Mouse (Mus musculus): ENCODE data around the gene Stk10.

Gene Stk10

DNA sequence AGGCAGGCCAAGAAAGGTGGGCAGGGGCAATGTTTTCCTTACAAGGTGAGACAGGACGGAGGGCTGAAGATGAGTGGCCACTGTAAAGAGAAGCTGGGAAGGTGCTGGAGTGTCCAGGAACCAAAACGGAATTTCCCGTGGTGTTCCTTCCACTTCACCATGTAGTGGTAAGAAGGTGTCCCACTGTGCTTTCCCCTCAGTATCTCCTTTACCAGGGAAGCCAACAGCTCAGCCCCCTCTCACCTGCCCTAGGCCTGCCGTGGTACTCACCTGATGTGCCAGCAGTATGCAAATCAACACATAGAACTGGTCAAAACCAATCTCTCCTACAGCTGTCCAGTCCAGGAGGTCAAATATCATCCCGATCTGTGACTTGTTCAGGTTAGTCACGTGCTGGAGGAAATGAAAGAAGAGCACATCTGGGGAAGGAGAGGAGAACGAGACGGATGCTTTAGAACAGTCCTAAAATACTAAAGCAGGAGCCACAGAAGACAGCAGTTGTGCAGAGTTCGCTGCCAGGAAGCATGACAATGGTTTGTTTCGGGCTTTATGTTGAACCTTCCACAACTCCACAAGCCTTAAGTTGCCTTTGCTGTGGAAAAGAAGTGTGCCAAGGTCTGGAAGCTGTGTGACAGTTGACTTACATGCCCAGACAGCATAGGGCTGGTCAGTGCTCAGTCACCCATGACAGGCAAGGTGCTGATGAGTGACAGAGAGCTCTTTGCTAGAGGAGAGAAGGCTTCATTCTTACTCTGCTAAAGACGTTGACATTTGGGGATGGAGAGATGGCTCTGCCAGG lies 8.8 kb upstream of the Stk10 start:
- no peak for DNase-seq (ENCODE audit: inconsistent ontology term)

DNA sequence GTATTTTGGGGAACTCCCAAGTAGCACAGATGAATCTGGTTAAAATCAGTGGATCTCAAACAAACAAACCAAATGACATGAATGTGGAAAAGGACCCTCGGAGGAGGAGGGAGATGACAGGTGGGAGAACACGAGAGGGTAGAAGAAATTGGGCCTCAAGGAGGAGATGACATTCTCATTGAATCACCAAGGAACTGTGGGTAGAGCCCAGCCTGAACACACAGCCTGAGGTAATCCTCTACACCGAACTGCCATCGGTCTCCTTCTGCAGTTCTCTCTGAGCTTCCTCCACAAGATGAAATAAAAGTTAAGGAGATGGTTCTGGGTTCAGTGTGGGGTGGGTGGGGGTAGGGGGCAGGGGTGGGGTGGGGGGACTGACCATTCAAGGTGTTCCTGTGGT lies 6.1 kb upstream of the Stk10 start:
- DNase-seq (ENCODE audit: inconsistent ontology term) = no peak

DNA sequence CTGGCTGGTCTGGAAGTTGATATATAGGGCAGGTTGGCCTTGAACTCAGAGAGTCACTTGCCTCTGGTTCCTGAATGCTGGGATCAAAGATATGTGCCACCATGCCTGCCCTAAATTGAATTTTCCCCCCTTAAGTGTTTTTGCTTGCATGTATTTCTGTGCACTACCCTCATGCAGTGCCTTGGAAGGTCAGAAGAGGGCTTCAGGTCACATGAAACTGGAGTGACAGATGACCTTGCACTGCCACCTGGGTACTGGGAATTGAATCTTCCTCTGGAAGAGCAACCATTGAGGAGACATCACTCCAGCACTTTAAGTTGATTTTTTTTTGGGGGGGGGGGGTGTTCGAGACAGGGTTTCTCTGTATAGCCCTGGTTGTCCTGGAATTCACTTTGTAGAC lies 3.0 kb upstream of the Stk10 start:
- DNase-seq (ENCODE audit: inconsistent ontology term) = no peak

DNA sequence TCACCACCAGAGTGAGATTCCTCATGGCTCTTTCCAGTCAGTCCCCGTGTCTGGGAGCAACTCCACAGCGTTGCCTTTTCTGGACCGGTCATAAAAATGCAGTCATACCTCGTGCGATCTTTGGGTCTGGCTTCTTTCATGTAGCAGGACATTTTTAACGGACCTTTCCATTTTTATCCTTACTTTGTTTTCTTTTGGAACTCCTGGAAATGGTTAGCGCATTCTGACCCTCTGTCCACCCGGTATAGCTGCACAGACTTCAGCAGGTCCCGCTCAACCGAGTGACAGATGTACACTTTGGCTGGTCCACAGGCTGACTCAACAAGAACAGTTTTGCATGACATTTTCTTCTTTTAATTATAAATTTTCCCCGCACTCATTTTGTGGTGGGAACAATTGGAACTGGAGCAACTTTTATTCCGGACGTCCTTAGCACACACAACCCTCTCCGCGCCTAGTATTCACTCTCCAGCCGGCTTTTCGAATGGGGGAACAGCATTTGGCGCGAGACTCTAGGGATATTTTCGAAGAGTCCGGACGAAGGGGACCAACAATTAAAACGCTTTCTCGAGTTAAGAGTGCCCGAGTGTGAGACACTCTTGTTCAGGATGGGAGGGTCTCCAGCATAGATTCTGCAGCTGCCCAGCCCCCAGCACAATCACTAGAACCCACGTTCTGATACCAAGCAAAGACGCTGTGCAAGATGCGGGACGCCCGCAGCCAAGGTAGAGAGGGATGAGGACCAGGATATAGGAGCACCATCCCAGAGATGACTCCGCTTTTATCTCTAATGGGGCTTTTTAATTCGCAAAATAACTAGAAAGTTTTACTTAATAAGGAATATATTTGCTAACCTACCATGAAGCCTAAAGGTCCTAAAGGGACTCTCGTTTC lies 987 bp upstream of the Stk10 start, which contains the start of gene Efcab9:
Efcab9 (minus strand) TSS at position 211 of the 894 bp plus-strand sequence.
- DNase-seq (ENCODE audit: inconsistent ontology term) = peak; percentile 26

DNA sequence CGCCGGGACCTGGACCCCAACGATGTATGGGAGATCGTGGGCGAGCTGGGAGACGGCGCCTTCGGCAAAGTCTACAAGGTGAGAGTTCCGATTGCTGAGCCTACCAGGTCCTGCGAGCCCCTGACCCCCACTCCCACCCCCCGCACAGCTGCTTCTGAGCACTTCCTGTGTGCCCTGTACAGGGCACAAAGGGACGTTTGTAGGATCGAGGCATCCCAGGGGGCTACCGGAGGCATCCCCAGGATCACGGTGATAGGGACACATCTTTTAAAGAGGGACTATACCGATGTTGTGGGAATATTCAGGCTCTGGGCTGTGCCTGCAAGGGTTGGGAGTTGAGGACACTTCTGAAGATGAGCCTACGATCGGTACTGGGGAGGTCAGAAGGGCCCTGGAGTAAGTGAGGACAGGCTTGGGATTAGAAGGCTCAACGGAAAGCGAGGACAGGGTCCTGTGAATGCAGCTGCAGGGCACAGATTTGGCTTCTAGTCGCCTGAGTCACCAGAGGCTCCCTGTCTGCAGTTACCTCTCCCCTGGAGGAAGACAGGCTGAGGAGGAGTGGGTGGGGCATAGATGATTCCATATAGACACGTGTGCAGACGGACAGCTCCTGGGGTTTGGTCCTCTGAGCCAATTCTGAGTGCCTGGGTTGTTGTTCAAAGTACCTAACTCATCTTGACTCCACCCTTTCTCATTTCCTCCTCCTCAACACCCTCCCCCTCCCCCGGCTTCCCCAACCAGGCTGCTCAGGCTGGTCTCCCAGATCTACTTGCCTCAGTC lies 567 bp downstream of the Stk10 start:
- peak; percentile 70 for DNase-seq (ENCODE audit: inconsistent ontology term)

DNA sequence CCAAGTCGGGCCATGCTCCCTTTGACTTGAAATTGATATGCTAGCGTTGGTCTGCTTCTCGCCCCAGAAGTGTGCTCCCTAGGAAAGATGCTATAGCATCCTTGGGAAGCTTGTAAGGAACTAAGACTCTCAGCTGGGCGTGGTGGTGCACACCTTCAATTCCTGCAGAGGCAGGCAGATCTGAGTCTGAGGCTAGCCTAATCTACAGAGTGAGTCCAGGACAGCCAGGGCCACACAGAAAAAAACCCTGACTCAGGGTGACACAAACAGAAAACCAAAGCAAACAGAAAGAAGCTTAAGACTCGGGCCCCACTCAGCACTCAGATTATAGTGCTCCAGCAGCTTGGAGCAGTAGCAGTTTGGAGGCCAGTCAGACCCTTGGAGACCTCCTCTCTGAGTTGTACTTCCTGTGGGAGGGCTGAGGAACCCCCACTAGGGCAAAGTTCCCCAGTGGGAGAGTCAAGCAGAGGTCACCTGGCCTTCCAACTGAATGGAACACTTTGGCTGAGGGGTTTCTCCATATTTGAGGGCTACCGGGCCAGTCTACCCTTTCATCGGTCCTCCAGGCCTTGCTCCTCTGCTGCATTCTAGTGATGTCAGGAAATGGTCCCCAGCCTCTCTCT lies 1.5 kb downstream of the Stk10 start:
- DNase-seq (ENCODE audit: inconsistent ontology term) = no peak

DNA sequence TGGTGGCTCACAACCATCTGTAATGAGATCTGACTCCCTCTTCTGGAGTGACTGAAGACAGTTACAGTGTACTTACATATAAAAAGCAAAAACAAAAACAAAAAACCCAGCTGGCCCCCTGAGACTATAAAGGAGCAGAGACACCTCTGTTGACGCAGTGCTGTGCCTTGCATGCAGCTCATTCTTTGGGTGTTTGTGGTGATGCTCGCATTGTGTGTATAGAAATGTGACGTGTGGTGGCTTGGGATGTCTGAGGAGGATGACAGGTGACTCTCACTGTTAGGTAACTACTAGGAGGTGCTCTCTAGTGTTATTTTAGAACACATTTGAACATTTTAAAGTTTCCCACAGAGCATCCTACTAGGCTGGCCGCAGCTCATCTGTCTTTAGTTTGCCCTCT lies 2.5 kb downstream of the Stk10 start:
- no peak for DNase-seq (ENCODE audit: inconsistent ontology term)

DNA sequence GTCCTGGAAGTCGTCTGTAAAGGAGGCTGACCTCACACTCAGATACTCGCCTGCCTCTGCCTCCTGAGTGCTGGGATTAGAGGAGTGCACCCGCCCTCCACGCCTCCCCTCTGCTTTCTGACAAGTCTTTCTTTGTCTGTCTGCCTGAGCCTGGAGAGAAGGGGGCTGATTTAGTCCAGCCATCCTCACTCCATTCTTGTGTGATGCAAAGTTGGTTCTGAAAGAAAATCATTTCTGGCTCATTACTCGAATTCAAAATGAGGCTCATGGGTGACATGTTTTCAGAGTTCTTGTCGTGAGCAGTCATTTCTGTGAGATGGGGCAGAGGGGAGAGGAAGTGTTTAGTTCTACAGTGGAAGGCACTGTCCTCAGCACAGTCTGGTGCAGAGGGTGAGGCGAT lies 3.8 kb downstream of the Stk10 start:
- peak; percentile 90 for DNase-seq (ENCODE audit: inconsistent ontology term)

DNA sequence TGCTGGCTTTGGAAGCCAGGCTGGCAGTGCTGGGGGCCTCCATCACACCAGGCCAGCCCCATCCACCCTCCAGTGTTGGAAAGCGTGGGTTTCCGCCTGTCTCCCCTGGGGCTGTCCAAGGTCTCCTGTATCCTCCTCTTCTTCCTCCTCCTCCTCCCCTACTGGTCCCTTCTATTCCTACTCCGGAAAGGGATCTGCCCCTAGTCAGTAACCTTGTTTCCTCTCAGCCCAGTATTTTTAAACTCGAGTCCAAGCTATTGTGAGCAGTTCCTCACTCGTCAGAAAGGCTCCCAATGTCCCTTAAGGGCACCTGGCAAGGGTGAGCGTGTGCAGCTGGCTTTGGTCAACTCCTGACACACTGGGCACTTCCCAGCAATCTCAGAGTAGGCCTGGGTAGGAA lies 5.3 kb downstream of the Stk10 start:
- DNase-seq (ENCODE audit: inconsistent ontology term) = no peak

DNA sequence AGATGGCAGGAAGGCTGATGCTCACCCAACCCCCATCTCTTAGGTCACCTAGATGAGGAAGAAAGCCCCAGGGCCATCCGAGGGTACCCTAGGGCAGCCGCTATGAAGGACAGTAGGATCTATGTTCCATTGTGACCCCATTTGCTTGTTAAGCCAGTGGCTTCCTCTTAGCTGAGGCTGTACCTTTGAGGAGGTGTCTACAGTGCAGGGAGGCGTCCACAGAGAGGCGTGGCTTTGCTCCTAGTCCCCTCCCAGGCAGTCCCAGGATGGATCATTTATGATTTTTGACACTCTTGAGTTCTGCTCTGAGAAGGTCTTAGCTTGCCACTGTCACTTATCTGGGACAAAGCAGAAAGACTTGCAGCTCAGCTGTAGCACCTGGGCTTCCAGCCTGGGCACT lies 5.7 kb downstream of the Stk10 start:
- DNase-seq (ENCODE audit: inconsistent ontology term) = no peak

DNA sequence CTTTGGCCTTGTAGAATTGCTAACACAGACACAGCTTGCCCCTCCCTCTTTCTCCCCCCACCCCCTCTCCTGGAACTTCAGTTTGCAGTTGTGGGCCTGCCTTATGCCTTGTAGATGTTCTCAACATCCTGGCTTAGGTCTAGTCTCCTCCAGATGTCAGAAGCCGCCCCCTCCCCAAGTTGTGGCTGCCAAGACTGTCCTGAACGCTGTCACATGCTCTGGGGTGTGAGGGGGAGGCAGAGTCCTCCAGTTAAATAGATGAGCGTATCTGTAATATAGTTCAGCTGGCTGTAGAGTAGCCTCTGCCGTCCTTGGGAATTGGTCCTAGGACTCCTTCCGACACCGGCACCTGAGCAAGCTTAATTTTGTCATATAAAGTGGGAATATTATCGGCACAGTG lies 6.6 kb downstream of the Stk10 start:
- DNase-seq (ENCODE audit: inconsistent ontology term) = no peak

DNA sequence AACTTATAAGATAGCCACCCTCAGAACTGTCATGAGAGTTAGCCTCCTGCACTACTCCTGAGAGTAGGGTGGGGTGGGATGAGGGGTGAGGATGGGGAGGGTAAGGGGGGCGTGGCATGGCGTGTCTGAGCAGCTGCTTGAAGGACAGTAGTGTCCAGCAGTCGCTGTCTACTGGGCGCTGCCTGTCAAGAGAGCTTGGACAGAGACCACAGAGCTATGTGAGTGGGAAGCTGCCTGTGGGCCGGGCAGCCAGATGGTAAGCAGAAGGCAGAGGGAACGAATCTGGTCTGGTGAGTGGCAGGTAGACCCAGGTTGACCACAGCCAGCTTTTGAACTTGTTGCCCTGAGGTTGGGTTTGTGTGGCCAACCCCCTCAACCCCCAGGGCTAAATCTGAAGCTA lies 7.4 kb downstream of the Stk10 start:
- no peak for DNase-seq (ENCODE audit: inconsistent ontology term)

DNA sequence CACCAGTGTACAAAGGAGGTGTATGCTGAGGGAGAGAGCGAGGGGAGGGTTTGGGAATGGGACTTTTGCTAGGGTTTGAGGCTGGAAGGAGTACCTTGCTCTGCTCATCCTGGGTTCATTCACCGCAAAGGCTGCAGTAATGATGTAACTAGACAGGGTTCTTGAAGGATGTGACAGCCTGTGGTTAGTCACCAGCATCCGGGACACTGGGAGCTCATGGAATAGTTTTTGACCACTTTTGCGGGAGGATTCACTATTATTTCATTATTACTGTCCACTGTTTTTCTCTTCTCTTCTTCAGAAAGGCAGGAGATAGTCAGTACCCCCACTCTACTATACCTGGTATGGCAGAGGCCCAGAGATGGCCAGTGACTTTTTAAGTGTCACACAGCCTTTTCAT lies 9.1 kb downstream of the Stk10 start:
- no peak for DNase-seq (ENCODE audit: inconsistent ontology term)

DNA sequence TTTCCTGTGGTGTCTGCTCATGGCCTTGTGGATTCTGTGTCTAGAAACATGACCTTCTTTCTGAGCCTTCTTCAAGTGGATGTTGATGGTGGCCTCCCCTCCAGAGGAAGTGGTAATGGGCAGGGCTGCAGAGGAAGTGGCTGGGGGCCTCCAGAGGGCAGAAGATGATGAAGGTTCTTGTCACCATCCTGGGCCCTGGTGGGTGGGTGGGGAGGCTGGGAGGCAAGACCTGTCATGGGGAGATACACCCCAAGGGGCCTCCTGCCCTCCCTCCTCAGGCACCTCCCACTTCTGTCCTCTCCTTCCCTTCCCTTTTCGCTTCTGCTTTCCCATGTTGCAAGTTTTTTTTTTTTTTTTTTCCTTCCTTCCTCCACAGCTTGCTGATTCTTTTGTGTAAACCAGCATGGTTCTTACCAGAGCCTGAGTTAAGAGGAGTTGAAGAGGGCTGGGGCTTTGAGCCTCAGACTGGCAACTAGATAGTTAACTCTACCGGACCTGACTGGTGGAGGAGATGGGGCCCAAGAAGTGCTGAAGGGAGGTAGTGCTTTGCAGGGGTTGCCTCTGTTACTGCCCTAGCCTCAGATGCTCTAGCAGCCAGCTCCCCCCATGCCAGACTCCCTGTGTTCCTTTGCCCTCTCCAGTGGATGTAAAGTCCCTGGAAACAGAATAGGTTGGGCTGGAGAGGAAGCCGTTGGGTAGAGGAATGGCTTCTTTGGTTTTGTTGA lies 9.7 kb downstream of the Stk10 start:
- DNase-seq (ENCODE audit: inconsistent ontology term) = no peak

DNA sequence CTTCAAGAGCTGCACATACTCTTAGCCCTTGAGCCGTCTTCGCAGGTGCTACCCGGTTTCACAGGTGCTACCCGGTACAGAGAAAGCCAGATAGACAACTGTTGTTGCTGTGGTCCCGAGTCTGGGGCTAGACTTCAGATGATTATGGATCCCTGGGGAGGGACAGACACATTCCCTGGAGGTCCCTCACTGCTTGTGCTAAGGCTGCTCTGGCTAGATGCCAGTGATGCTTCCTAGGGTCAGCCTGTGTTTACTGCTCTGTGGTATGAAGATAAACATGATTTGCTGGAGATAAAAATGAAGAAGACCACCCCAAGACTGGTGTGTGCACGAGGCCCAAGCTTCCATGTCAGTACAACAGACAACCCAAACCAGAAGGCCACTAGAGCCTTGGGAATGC lies 10.9 kb downstream of the Stk10 start:
- DNase-seq (ENCODE audit: inconsistent ontology term) = no peak

DNA sequence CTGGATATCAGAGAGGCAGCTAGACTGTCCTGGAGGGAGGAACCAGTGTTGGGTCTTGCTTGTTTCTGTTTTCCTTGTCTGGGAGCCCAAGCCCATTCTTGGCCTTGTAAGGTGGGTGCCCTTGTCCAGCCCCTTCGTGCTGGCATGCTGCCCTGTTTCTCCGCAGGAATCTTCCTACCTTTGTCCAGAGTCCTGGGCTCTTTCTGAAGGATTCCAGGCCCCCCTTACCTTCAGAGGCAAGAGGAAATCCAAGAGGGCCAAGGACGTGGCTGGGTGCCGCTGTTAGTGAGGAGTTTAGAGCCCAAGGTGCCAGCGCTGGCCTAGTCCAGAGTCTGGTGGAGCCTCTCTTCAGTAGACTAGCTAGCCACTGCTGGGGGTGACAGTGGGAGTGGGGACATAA lies 11.4 kb downstream of the Stk10 start:
- DNase-seq (ENCODE audit: inconsistent ontology term) = no peak

DNA sequence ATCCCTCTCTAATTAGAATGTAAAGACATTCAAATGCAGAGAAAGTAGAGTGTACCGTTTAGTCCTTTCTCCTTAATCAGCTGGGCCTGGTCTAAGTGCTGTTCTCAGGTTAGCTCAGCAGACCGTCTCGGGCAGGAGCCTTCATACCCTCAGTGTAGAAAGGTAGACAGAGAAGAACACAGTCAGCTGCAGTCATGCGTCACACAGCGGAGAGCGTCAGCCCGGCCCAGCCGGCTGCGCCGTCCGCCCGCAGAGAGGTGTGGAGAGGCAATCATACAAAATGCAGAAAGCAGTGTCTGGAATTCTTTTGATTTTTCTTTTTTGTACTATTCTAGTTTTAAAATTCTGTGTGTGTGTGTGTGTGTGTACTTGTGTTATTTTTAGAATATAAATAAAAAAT lies 12.5 kb downstream of the Stk10 start:
- no peak for DNase-seq (ENCODE audit: inconsistent ontology term)

DNA sequence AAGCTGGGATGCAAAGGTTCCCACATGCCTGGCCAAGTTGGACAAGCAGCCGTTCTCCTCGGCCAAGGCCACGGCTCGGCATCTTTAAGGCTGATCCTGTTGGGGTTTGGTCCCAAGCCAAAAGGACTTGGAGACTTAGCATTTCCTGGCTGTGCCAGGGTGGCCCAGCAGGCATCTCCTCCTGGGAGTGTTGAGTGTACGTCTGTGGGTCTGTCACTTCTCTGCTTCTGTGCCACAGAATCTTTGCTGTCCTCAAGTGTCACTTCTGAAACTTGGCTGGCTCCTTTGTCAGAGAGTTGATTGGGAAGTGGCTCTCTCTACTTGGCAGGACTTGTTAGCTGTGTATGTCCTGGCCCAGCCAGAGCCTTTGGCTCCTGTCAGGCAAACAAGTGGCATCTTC lies 13.4 kb downstream of the Stk10 start:
- DNase-seq (ENCODE audit: inconsistent ontology term) = peak; percentile 56

DNA sequence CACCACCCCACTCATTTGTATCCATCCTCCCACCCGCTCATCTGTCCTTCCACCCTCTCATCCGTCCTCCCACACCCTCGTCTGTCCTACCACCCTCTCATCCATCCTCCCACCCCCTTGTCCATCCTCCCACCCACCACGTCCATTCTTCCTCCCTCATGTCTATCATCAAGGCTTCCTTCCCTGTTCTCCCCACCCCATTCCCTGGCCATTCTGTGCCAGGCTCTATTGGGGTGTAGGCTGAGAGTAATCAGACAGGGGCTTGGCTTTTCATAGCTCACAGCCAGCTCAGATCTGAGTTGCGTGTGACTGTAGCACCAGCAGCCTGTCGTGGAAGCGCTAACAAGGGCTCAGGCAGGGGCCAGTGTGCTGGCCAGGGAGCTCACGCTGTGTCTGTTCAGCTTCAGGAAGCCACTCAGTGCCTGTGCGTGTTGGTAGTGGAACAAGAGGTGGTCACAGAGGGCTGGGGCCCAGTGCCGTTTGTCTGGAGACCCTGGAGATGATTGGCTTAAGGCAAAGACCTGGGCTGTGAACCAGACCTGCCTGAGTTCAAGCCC lies 14.4 kb downstream of the Stk10 start:
- no peak for DNase-seq (ENCODE audit: inconsistent ontology term)

DNA sequence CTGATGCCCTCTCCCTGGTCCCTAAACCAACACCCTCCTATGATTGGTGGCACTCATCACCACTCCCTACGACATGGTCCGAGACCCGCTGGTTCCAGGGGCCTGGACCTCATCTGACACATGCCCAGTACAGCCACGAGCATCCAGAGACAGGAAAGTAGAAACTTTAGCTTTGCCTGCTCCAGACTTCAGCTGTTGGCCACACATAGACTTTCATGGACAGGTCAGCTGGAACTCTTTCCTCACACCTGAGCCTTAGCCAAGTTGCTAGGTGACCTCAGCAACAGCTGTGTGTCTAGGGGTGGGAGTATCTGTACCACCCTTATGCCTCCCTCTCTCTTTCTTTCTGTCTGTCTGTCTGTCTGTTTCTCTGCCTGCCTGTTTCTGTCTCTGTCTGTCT lies 15.1 kb downstream of the Stk10 start:
- no peak for DNase-seq (ENCODE audit: inconsistent ontology term)

DNA sequence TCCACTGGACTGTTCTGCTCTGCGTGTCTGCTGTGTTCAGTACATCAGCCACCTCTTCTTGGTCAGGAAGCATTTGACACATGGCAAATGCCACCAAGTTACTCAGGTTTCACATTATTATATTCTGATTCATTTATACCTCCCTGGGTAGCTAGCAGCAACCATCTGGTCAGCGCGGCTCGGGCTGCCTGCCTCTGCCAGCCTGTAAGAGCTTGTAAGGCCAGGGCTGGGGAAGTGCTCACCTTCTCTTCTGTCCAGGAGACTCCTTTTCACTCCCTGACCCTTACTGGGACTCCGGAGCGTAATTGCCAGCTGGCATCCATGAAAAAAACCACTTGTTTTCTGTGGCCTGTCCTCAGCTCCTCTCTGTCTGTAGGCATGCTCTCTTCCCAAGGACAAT lies 16.1 kb downstream of the Stk10 start:
- peak; percentile 42 for DNase-seq (ENCODE audit: inconsistent ontology term)

All from Muller cell, postnatal 12 days (primary cell).